Mouse (Mus musculus): ENCODE data around the gene Atp1b1.
A peak's percentile ranks its signal among the peaks of the same experiment; 100 is the strongest.

Gene Atp1b1

GRCm38 (mm10) chr1:164458245-164458613, at the start of gene Atp1b1:
Gene Atp1b1 (minus strand): TSS chr1:164458355.
- peak; percentile 77 for DNase-seq (ENCODE audit: low spot score)

- no peak for DNase-seq (ENCODE audit: low spot score)
Measured at GRCm38 (mm10) chr1:164505096-164505495, 46.9 kb upstream of the Atp1b1 start.

GRCm38 (mm10) chr1:164503140-164503730, 45.1 kb upstream of the Atp1b1 start:
- DNase-seq (ENCODE audit: low spot score), result no peak

- no peak for DNase-seq (ENCODE audit: low spot score)
Measured at GRCm38 (mm10) chr1:164502231-164502630, 44.1 kb upstream of the Atp1b1 start.

GRCm38 (mm10) chr1:164494741-164495512, 36.8 kb upstream of the Atp1b1 start:
- no peak for DNase-seq (ENCODE audit: low spot score)

- no peak for DNase-seq (ENCODE audit: low spot score)
Measured at GRCm38 (mm10) chr1:164494215-164494614, 36.1 kb upstream of the Atp1b1 start.

GRCm38 (mm10) chr1:164493042-164493705, 35.0 kb upstream of the Atp1b1 start:
- DNase-seq (ENCODE audit: low spot score), result no peak

- no peak for DNase-seq (ENCODE audit: low spot score)
Measured at GRCm38 (mm10) chr1:164492476-164492875, 34.3 kb upstream of the Atp1b1 start.

GRCm38 (mm10) chr1:164489961-164490594, 31.9 kb upstream of the Atp1b1 start:
- no peak for DNase-seq (ENCODE audit: low spot score)

- DNase-seq (ENCODE audit: low spot score), result no peak
Measured at GRCm38 (mm10) chr1:164483728-164484127, 25.6 kb upstream of the Atp1b1 start.

GRCm38 (mm10) chr1:164482833-164483232, 24.7 kb upstream of the Atp1b1 start:
- no peak for DNase-seq (ENCODE audit: low spot score)

- no peak for DNase-seq (ENCODE audit: low spot score)
Measured at GRCm38 (mm10) chr1:164481645-164482354, 23.6 kb upstream of the Atp1b1 start.

- no peak for DNase-seq (ENCODE audit: low spot score)
Measured at GRCm38 (mm10) chr1:164480755-164481644, 22.8 kb upstream of the Atp1b1 start.

GRCm38 (mm10) chr1:164475895-164476294, 17.7 kb upstream of the Atp1b1 start:
- DNase-seq (ENCODE audit: low spot score), result no peak

GRCm38 (mm10) chr1:164474778-164475511, 16.8 kb upstream of the Atp1b1 start:
- no peak for DNase-seq (ENCODE audit: low spot score)

GRCm38 (mm10) chr1:164474310-164474709, 16.2 kb upstream of the Atp1b1 start:
- DNase-seq (ENCODE audit: low spot score), result no peak

GRCm38 (mm10) chr1:164473398-164473797, 15.2 kb upstream of the Atp1b1 start:
- no peak for DNase-seq (ENCODE audit: low spot score)

- no peak for DNase-seq (ENCODE audit: low spot score)
Measured at GRCm38 (mm10) chr1:164471632-164472031, 13.5 kb upstream of the Atp1b1 start.

GRCm38 (mm10) chr1:164470985-164471384, 12.8 kb upstream of the Atp1b1 start:
- DNase-seq (ENCODE audit: low spot score), result no peak

- DNase-seq (ENCODE audit: low spot score), result no peak
Measured at GRCm38 (mm10) chr1:164468329-164468728, 10.2 kb upstream of the Atp1b1 start.
